Mouse (Mus musculus) right cerebral cortex, adult 2 months (tissue): ENCODE data around the gene Asgr1.
"Not testable (repeated sequence)": the region's sequence is repeated elsewhere in the genome, so short reads cannot be mapped to it uniquely, and the experiment has no call there.

Experiments used
- DNase-seq, 2 experiments: peaks; one replicate each; pipeline ENCODE4 v3.0.0; 2021 to 2022; ENCODE audit warnings: low spot score in 2 of 2

Gene Asgr1

DNA sequence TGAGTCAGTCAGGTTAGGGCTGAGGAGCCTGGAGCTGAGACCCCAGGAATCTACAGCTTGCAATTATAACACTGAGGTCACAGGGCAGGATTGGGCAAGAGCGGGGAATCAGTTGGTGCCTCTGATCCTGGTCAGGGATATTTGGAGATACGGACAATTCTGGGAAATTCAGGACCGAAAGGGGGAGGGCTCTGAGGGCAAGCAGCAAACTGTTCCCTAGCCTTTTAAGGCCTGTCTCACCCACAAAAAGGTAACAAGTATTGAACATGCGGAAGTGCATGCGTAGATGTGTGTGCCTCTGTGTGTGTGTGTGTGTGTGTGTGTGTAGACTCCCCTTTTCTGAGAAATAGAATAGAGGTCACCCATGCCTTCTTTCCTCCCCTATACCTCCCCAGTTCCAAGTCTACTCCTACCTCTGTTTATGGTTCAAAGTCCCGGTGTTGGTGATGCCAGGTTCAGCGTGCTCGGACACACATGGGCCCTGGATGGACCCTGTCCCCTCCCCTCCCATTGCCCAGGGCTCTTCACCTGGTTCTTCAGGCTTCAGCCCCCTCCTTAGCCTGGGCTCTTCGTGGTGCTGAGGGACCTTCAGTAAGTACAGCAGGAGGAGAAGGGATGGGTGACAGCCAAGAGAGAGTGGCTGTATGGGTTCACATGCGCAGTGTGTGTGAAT, at the start of gene Asgr1:
Gene Asgr1 (plus strand): TSS at position 188 of the 673 bp plus-strand sequence.
- DNase-seq = no peak

DNA sequence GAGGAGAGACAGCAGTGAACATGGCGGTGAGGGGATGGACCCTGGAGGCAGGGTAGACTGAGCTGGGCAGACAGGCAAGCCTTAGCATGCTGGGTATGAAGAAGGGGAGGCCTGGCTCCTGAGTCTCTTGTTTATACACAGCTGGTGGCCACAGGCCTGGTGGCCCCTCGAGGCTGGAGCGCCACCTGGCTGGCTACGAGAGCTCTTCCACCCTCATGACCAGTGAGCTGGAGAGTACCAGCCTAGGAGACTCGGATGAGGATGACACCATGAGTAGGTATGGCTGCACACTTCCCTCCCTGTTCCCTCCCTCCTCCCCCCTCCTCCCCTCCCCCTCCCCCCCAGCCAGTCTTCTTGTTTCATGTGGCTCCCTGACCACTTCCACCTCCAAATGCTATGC, 48.4 kb upstream of the Asgr1 start:
- DNase-seq = no peak

DNA sequence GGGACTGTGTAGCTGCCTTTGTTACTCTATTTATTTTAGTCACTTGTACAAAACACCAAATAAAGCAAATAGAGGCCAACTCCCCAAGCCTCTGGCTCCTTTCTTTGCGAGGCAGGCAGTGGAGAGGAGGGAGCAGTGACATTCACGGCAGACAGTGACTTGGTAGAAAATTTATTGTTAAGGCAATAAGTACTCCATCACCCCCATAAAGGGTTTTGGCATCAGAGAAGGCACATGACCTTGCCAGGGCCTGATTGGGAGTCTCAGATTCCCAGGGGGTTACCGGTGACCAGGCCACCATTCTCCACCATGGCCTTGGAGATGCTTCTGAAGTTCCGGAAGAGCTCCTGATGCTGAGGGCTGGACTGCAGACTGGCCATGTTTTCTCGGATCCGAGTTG, 43.9 kb upstream of the Asgr1 start:
- no peak for DNase-seq

DNA sequence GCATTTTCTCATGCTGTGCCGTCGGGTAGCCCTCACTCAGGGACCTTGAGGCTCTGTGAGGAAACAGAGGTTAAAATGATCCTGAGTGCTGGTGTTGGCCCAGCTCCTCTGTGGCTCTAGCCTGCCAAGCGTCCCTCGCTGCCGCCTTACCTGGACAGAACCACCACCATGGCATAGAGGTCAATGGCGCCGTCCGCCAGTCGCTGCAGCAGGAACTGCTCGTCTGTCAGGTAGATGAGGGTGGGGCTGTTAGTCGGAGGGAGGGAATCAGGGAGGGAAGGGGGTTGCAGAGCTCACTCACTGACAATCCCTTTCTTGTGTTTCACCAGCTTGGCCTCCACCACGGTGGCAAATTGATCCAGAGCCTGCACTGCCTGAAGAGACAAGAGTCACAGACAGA, 43.3 kb upstream of the Asgr1 start:
- DNase-seq = no peak

DNA sequence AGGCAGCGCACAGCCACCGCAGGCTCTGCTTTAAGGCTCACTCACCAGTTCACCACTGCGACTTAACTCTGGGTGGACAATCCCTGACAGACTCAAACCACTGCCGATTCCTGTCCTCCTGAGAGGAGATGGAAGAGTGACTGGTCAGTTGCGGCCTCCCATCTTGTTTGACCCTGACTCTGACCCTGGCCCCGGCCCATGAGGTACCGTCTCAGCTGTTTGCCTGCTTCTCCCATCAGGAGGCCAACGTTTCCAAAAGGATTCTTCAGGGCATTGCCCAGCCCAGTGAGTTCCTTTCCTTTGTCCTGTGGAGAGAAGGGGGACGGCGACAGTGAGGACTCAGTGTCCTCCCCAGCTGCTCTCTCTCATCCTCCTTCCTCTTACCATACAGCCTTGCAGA, 42.9 kb upstream of the Asgr1 start:
- no peak for DNase-seq

DNA sequence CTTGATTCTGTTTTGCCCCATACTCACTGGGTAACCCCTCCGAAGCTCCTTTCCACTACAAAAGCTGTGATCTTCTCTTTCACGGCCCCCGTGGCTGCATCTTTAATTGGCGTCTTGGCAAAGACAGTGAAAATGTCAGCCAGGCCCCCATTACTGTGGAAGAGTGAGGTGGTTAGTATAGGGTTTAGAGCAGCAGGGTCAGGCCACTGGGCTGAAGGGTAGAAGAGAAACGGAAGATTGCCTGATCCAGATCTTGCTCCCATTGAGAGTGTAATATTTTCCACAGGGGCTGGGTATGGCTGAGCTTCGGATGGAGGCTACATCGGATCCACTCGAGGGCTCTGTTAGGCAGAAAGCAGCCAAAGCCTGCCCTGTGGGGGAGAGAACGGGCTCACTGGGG, 41.0 kb upstream of the Asgr1 start:
- no peak for DNase-seq

DNA sequence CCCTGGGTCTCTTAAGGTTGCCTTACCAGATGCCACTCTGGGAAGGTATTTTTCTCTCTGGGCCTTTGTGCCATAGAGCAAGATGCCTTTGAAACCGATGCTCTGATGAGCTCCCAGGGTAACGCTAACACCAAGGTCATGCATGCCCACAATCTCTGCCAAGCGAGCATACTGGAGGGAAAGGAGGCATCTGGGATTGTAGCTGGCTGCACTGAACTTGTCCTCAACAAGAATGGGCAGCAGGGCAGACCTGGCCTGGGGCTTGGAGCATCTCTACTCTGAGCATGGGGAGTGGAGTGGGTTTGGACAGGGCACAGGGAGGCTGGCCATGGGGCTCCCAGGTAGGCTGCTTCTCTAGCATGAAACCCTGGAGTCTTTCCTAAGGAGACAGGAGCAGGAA, 40.5 kb upstream of the Asgr1 start:
- no peak for DNase-seq

DNA sequence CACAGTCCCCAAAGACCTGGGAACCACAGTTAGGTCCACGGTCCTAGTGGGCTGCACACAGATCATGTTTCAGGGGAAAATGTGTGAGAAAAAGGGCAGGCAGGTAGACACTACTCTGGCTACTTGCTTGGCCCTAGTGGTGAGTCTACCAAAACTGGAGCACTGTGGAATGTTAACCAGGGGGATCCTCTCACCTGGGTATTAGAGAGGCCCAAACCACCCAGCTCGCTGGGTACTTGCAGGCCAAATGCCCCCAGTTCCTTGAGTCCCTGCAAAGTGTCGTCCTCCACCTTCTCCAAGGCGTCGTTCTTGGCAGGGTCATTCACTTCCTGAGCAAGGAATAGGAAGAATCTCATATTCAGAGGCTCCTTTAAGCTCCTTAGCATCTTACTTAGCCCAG, 39.8 kb upstream of the Asgr1 start:
- DNase-seq = no peak

DNA sequence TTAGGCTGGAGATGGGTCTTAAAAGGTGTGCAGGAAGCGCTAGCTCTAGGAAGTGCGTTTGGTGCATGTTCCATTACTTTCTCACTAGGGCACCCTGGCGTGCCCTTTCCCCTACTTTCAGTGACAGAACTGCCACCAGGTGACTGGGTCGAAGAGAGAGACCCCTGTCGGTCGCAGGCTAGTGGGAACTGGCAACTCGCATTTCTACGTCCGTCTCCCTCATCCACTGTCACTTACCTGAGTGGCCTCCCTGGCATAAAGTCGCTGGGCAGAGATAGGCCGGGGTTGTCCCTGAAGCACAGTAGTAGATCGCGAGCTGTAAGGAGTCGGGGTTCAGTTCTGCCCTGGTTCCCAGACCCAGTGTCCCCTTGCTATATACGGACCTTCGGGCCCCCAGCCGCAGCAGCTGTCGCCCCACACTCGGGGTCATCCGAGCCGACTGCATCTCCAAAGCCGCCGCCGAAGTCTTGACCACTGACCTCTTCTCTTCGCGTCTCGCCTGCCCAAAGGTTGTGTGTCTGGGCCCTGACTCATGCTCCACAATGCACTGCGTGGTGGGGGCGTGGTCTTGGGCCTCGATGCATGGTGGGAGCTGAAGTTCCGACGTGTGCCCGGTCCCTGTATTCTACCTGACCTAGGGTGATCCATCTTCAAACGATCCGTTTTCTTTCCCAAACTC, 38.9 kb upstream of the Asgr1 start, which contains the start of gene Acadvl:
Gene Acadvl (minus strand): TSS at position 532 of the 679 bp plus-strand sequence.
- peak; percentile 87 to 89 for DNase-seq

DNA sequence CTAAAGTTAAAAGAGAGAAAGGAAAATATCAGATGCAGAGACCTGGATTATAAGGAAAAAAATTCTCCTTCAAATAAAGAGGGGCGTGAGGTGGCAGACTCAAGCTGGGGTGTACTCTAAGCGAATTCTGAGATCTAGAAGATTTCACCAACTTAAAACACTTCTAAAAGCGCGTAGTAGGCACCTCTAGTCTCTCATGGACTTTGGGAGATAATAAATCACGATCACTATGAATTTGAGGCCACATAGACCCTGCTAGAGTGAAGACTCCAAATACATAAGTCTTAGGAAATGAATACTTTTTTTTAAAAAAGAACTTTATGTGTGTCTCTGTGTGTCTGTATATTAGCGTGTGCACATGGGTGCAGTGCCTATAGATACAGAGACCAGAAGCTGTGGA, 38.2 kb upstream of the Asgr1 start:
- DNase-seq = no peak

DNA sequence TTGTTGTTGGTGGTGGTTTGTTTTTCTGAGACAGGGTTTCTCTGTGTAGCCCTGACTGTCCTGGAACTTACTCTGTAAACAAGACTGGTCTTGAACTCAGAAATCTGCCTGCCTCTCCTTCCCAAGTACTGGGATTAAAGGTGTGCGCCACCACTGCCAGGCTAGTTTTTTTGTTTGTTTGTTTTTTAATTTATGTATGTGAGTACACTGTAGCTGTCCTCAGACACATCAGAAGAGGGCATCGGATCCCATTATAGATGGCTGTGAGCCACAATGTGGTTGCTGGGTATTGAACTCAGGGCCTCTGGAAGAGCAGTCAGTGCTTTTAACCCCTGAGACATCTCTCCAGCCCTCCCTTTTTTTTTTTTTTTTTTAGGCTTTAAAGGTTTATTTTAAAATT, 37.7 kb upstream of the Asgr1 start:
- DNase-seq = not testable (repeated sequence)

DNA sequence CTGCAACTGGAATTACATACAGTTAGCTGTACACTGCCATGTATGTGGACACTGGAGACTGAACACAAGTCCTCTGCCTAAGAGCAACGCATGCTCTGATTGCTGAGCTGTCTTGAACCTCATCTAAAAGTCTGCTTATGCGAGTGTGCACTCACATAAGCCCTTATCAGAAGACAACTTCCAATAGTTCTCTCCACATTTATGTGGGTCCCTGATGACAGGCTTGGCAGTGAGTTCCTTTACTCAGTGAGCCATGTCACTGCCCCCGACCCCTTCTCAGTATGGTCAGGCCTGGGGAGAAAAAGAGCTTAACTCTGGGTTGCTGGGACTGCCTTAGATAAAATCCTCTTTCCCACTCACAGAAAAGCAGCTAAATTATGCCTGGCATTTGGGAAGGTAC, 37.2 kb upstream of the Asgr1 start, which contains the start of gene Dlg4:
Gene Dlg4 (plus strand): TSS at position 274 of the 400 bp plus-strand sequence.
- no peak for DNase-seq

DNA sequence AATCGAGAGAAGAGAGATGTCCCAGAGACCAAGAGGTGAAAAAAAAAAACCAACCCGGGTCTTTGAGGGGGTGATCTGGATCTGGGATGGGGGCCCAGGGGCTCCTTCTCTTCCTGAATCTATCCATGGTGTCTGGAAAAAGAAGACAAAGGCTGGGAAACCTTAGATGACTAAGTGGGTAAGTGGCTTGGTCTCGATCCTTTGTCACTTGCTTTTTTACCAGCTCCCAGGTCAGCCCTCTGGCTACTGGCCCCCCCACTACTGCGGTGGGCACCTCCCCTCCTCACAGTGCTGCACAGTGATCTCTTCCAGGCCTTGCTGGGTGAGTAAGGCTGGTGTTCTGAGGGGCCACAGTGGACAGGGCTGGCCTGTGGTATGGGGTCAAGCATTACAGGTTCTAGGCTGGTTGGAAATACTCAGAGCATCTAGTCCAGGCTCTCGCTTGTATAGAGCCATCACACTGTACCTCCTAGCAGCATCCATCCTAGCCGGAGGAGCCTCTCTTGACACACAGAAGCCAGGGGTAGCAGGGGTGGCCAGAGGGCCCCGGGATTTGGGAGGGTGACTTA, 36.6 kb upstream of the Asgr1 start:
- no peak for DNase-seq

DNA sequence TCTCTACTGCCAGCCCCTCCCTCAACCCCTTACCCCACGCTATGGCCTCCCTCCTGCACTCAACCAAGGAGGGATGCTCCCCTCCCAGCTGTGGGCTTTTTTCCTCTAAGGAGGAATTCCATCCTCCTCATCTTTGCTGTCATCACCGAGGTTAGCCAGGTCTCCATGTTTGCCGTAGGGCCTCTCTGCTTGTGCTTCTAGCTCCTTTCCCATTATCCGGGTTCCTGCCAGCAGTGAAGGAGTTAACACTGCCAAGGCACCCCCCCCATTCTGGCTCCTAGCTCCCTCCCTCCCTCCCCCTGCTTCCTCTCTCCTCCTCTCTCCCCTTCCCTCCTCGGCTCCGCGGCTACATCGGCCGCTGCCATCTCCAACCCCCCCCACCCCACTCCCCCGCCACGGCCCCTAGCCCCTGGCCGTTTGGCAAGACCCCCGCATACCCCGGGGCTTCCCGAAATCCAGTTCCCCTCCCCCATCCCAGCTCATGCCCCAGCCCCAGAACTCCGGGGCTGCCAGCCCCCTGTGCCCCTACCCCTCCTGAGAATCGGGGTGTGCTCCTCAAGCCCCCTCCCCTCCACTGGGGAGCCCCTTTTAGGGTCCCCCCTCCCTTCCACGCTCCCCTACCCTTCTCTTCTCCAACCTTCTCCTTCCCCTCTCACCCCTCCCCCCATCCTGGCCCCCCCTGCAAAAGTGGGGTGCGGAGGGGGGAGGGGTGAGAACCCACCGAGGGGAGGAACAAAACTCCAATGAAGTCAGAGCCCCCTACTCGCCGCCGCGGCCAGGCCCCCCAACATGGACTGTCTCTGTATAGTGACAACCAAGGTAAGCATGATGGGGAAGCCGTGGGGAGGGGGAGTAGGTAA, 35.5 kb upstream of the Asgr1 start:
- DNase-seq = peak in 1 of 2 experiments; percentile 73

DNA sequence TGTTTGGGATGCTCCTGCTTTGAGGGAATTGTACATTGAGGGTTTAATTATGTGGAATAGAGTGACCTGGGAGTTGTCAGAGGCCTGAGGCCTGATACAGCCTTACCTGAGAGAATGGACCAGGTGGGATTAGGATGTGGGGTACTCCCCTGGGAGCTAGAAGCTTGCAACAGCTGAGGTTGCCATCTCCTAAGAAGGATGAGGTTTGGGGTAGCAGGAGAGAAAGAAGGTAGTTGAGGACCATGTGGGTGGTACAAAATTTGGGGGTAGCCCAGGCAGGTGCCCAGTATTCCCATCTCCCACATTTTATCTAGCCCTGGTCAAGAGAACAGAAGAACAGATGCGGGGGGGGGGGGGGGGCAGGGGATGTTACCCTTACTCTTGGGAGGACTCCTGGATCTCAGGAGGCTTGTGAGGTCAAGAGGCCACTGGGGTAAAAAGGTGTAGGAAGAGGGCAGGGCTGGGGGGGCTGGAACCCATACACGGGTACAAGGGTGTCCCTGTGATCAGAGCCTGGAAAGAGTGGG, 34.3 kb upstream of the Asgr1 start:
- no peak for DNase-seq

DNA sequence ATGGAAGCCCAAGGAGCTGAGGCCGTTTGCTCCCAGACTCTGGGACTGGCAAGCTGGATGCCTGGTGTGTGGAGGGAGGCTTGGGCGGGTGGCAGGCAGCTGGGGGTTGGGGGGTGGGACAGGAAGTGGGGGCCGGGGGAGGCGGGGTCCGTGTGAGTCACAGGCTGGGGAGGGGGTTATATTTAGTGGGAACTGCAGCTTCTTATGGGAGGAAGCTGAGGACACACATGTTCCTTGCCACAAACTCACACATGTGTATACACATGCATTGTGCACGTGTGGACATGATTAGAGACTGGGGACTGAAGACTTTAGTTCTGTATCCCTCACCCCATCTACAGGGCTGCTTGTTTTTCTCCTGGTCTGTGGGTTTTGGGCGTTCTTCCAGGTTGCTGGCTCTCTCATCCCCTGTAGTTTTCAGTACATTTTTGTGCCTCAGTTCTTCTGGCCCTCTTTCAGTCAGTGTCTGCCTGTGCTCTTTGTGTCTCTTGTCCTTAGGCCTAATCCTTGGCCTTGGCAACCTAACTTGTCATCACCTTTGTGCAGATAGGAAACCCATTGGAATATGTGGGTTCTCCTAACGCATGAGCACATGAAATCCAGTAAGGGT, 33.8 kb upstream of the Asgr1 start:
- peak in 1 of 2 experiments; percentile 56 for DNase-seq

DNA sequence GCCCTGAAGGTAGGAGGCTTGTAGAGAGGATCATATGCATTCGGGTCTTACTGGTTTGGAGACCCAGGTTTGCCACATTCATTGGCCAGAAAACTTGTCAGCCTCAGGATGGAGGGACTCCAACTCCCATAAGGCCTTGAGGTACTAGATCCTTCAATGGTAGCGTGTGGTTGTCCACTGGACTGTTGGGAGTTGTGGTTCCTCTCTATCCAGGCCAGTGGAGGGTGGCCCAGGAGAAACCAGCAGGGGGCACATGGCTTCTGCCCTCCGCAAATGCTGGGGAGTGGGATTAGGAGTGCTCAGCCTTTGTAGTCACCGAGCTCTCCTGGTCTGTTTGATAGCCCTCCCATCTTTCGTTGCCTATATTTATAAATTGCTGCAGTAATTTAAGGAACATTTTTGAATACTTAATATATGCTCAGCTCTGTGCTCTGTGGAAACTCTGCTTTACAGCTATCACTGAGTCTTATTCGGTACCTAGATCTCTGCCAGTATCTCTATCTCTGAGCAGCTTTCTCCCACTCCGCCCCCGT, 33.1 kb upstream of the Asgr1 start:
- peak; percentile 77 to 78 for DNase-seq

DNA sequence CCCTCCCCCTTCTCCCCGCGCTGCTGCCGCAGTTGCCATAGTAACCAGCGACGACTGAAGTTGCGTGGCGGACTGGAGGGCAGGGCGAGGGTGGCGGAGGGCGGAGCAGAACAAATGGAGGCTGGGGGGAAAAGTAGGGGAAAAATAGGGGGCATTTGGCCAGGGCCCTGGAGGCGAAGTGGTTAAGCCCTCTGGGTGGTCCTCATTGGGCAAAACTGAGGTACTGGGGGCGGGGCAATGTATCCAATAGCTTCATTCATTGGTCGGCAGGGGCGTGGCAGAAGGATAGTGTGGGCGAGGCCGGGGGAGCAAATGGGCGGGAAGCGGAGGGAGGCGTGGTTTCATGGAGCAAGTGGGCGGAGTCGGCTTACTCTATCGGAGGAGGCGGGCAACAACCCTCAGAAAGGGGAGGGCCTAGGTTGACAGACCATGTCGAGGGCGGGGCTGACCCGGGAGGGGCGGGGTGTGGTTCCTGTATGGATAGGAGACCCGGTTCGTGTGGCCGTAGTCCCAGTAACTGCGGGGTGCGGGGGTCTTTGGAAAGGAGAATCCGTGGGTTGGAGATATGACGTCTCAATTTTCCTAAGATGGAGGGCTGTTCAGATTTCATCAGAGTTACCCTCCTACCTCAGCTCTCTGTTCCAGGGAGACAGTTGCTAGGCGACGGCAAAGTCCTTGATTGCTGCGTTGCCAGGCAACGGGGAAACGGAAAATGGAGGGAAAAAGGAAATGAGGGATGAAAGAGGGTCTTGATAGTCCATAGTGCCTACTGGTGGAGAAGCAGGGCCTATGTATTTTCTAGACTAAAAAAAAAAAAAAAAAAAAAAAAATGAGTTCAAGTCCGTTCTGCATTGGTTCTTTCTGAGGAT, 32.4 kb upstream of the Asgr1 start:
- DNase-seq = peak; percentile 95 to 96

DNA sequence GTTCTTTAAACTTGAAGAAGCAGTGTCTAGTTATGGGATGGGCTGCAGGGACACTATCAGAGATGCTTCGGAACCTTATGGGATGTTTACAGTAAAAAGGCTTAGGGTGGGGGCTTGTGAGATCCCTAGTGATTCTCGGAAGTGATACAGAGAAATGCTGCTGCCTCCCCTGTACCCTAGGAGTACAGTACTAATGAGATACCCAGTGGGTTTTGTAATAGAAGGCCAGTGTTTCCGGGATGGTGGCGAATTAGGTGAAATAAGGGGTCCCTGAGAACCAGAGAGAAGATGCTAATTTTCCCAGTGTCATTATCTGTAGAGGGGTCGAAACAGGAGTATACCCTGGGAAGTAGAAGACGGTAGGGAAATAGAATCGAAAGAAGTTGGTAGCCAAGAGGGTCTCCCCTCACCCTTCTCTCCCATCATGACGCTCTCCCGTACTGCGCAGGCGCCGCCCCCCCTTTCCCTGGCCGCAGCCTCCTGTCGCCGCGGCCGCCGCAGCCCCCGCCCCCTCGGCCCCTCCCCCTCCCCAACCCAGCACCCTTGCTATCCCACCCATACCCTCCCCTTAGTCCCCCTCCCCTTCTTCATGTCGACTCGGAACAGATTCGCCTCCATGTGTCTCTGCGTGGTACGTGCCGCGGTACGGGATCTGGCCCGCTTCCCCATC, 30.3 kb upstream of the Asgr1 start:
- DNase-seq = no peak

DNA sequence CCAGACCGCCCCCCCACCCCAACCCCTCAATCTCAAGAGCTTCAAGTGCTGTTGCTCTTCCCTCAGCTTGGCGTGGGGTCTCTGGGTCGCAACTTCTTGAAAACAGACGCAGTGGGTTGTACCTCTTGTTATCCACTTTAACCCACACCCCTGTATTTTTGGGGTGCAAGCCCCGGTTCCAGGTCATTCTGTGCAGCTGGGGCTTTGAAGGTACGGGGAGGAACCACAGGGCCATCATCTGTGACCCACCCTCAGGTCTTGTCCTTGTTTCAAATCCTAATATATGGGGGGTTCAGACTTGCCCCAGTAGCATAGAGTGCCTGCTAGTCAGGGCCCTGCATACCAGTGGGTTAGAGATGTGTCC, 29.8 kb upstream of the Asgr1 start:
- no peak for DNase-seq
